Mouse (Mus musculus): ENCODE measurements around the gene Tmco3. TPM values are rescaled to one million over a fixed set of nuclear protein-coding genes. Genes with fewer than 3 reads are reported as not detected.

Tmco3 gene
- polyA plus RNA-seq, 1 experiment from 2014 or later = 37.2 TPM

DNA sequence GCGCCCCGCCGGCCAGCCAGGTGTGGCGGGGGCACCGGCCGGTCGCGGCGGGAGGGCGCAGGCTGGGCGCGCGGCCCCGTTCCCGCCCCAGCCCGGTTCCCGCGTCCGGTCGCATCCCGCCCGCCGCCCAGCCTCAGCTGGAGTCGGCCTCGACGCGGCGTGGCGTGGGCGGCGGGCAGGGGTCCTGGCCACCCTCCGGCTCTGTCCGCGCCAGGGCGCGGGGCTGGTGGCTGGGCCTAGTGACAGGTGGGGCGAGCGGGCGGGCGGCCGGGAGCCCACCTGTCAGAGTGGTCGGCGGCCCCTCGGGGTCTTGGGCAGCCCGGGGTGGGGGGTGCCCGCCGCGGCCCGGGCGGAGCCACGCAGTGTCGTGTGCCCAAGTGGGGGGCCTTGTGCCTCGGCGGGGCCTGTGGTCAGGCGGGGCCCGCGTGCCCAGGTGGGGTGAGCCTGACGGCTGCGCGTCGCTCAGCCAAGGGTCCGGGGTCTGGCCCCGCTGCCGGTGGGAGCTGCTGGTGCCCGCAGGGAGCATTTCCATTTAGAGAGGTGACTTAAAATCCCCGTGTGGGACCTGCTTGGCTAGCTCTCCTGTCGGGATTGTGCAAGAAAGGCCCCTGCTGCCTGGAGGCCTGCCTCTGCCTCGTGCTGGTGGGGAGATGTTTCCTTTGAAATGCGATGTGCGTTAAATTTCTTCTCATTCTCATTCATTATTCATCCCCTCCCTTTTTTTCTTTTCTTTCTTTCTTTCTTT is 51.1 kb downstream of the Tmco3 start:
- 0% methylated on average over 49 of the region's 70 CpGs for WGBS
- Histone ChIP-seq H3K36me3 (ENCODE audit: control insufficient read depth, insufficient read depth, low read length) (peaks cover 41% of the 10 kb centered on the region), H3K4me1 (ENCODE audit: control insufficient read depth in 2 of 2, insufficient read depth in 2 of 2, low read length in 2 of 2) (peaks cover 4 to 14% of the 10 kb centered on the region in 2 experiments), H3K27ac (replicated peaks in 1 of 2; ENCODE audit: control insufficient read depth in 1 of 2, insufficient read depth in 1 of 2, low read depth in 2 of 2, low read length in 2 of 2) (peak overlapping the region in 1 of 2 experiments; percentile 75; a peak in 2 of 4 replicates), H3K9me3 (ENCODE audit: control insufficient read depth, low read length) (no peaks in the 10 kb centered on the region), H3K27me3 (ENCODE audit: control insufficient read depth, insufficient read depth, low read length) (no peaks in the 10 kb centered on the region), H3K9ac (ENCODE audit: low read length) (peak overlapping the region; percentile 97), H3K4me3 (ENCODE audit: control insufficient read depth in 1 of 2, insufficient read depth in 1 of 2, low read depth in 1 of 2, low read length in 2 of 2) (peak overlapping the region; percentile 81 to 86), H3K4me2 (ENCODE audit: low read length) (peak overlapping the region; percentile 93)
- ATAC-seq (ENCODE audit: insufficient number of reproducible peaks, insufficient read depth, low FRiP score, low read depth) = peak; percentile 45

- Histone ChIP-seq H3K36me3 (ENCODE audit: control insufficient read depth, insufficient read depth, low read length) (peaks cover 47% of the 10 kb centered on the region), H3K4me1 (ENCODE audit: control insufficient read depth in 2 of 2, insufficient read depth in 2 of 2, low read length in 2 of 2) (peaks cover 4 to 14% of the 10 kb centered on the region in 2 experiments), H3K9ac (ENCODE audit: low read length) (peak overlapping the region; percentile 97), H3K4me2 (ENCODE audit: low read length) (peak overlapping the region; percentile 93), H3K27me3 (ENCODE audit: control insufficient read depth, insufficient read depth, low read length) (no peaks in the 10 kb centered on the region), H3K27ac (replicated peaks in 1 of 2; ENCODE audit: control insufficient read depth in 1 of 2, insufficient read depth in 1 of 2, low read depth in 2 of 2, low read length in 2 of 2) (no peak overlapping the region), H3K9me3 (ENCODE audit: control insufficient read depth, low read length) (no peaks in the 10 kb centered on the region), H3K4me3 (ENCODE audit: control insufficient read depth in 1 of 2, insufficient read depth in 1 of 2, low read depth in 1 of 2, low read length in 2 of 2) (peak overlapping the region; percentile 81 to 86)
- no peak for ATAC-seq (ENCODE audit: insufficient number of reproducible peaks, insufficient read depth, low FRiP score, low read depth)
- 13% methylated on average over 11 of the region's 11 CpGs for WGBS
Observed at GRCm38 (mm10) chr8:13339646-13339990, 51.6 kb downstream of the Tmco3 start.

DNA sequence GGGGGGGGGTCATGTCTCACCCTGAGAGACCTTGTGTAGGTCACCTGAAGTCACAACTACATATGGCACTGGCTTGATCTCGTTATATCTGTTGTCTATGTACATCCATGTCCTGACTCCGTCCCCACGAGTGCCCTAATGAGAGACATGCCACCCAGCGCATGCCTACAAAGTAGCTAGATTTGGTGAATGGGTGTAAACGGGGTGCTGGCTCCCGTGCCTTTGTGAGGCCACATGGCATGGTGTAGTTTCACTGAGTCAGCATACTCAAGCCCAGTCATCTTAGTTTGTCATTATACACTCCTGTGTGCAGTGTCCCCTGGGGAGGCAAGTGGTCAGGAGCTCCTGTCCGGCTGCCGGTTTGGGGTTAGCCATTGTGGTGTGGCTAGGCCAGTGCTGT is 52.7 kb downstream of the Tmco3 start:
- Histone ChIP-seq H3K27me3 (ENCODE audit: control insufficient read depth, insufficient read depth, low read length) (no peaks in the 10 kb centered on the region), H3K4me2 (ENCODE audit: low read length) (no peak overlapping the region), H3K9me3 (ENCODE audit: control insufficient read depth, low read length) (no peaks in the 10 kb centered on the region), H3K4me3 (ENCODE audit: control insufficient read depth in 1 of 2, insufficient read depth in 1 of 2, low read depth in 1 of 2, low read length in 2 of 2) (no peak overlapping the region), H3K27ac (replicated peaks in 1 of 2; ENCODE audit: control insufficient read depth in 1 of 2, insufficient read depth in 1 of 2, low read depth in 2 of 2, low read length in 2 of 2) (no peak overlapping the region), H3K9ac (ENCODE audit: low read length) (peak overlapping the region; percentile 97; the same call in 1 of the 2 replicates), H3K36me3 (ENCODE audit: control insufficient read depth, insufficient read depth, low read length) (peaks cover 57% of the 10 kb centered on the region), H3K4me1 (ENCODE audit: control insufficient read depth in 2 of 2, insufficient read depth in 2 of 2, low read length in 2 of 2) (peaks cover 4 to 14% of the 10 kb centered on the region in 2 experiments)
- no peak for ATAC-seq (ENCODE audit: insufficient number of reproducible peaks, insufficient read depth, low FRiP score, low read depth)
- 87% methylated on average over 8 of the region's 8 CpGs for WGBS

GRCm38 (mm10) chr8:13342340-13342739 is 54.4 kb downstream of the Tmco3 start:
- H3K9me3 ChIP-seq (ENCODE audit: control insufficient read depth, low read length) = no peaks in the 10 kb centered on the region
- H3K36me3 ChIP-seq (ENCODE audit: control insufficient read depth, insufficient read depth, low read length) = peaks cover 72% of the 10 kb centered on the region
- no peak for ATAC-seq (ENCODE audit: insufficient number of reproducible peaks, insufficient read depth, low FRiP score, low read depth)
- no peaks in the 10 kb centered on the region for H3K27me3 ChIP-seq (ENCODE audit: control insufficient read depth, insufficient read depth, low read length)
- no peak overlapping the region for H3K4me2 ChIP-seq (ENCODE audit: low read length)
- peaks cover 4 to 14% of the 10 kb centered on the region in 2 experiments for H3K4me1 ChIP-seq (ENCODE audit: control insufficient read depth in 2 of 2, insufficient read depth in 2 of 2, low read length in 2 of 2)
- H3K9ac ChIP-seq (ENCODE audit: low read length) = no peak overlapping the region
- H3K4me3 ChIP-seq (ENCODE audit: control insufficient read depth in 1 of 2, insufficient read depth in 1 of 2, low read depth in 1 of 2, low read length in 2 of 2) = no peak overlapping the region
- no peak overlapping the region for H3K27ac ChIP-seq (replicated peaks in 1 of 2; ENCODE audit: control insufficient read depth in 1 of 2, insufficient read depth in 1 of 2, low read depth in 2 of 2, low read length in 2 of 2)
- 60% methylated on average over 2 of the region's 2 CpGs for WGBS

DNA sequence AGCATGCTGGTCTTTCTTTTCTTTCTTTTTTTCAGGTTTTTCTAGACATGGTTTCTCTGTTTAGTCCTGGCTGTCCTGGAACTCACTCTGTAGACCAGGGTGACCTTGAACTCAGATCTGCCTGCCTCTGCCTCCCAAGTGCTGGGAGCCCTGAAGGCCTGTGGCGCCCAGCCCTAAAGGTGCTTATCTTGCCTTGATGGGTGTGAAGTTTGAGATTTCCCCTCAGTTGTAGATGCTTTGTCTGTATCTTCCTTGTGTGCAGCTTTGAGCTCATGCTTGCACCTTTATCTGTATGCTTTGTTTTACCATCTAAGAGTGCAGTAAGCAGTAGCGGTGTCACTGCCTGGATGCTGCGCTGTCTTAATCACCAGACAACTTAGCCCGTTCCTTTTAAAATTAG is 55.1 kb downstream of the Tmco3 start:
- ATAC-seq (ENCODE audit: insufficient number of reproducible peaks, insufficient read depth, low FRiP score, low read depth) = no peak
- Histone ChIP-seq H3K4me1 (ENCODE audit: control insufficient read depth in 2 of 2, insufficient read depth in 2 of 2, low read length in 2 of 2) (peaks cover 3 to 12% of the 10 kb centered on the region in 2 experiments), H3K4me2 (ENCODE audit: low read length) (no peak overlapping the region), H3K27me3 (ENCODE audit: control insufficient read depth, insufficient read depth, low read length) (no peaks in the 10 kb centered on the region), H3K9ac (ENCODE audit: low read length) (no peak overlapping the region), H3K4me3 (ENCODE audit: control insufficient read depth in 1 of 2, insufficient read depth in 1 of 2, low read depth in 1 of 2, low read length in 2 of 2) (no peak overlapping the region), H3K36me3 (ENCODE audit: control insufficient read depth, insufficient read depth, low read length) (peaks cover 80% of the 10 kb centered on the region), H3K9me3 (ENCODE audit: control insufficient read depth, low read length) (no peaks in the 10 kb centered on the region), H3K27ac (replicated peaks in 1 of 2; ENCODE audit: control insufficient read depth in 1 of 2, insufficient read depth in 1 of 2, low read depth in 2 of 2, low read length in 2 of 2) (no peak overlapping the region)
- 81% methylated on average over 4 of the region's 4 CpGs for WGBS

DNA sequence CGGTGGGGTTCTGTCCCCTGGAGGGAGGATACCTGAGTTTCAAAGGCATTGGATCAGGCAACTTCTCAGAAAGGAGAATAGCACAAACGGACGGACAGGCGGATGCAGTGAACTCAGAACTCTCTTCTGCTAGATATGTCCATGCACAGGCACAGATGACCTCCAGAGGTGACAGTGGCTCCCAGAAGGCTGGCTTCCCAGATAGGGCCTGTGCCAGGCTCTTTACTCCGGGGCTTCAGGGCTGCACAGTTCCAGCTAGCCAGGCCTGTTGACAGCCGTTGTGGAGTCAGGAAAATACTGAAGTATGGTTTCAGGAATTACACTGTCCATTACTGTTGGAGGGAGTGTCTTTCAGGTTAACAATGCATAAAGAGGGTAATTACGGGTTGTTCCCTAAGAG is 62.1 kb downstream of the Tmco3 start:
- no peak overlapping the region for H3K4me2 ChIP-seq (ENCODE audit: low read length)
- no peak overlapping the region; the same call in 1 of the 2 replicates for H3K9ac ChIP-seq (ENCODE audit: low read length)
- H3K27me3 ChIP-seq (ENCODE audit: control insufficient read depth, insufficient read depth, low read length) = no peaks in the 10 kb centered on the region
- H3K4me3 ChIP-seq (ENCODE audit: control insufficient read depth in 1 of 2, insufficient read depth in 1 of 2, low read depth in 1 of 2, low read length in 2 of 2) = no peak overlapping the region
- peaks cover 95% of the 10 kb centered on the region for H3K36me3 ChIP-seq (ENCODE audit: control insufficient read depth, insufficient read depth, low read length)
- ATAC-seq (ENCODE audit: insufficient number of reproducible peaks, insufficient read depth, low FRiP score, low read depth) = no peak
- H3K4me1 ChIP-seq (ENCODE audit: control insufficient read depth in 2 of 2, insufficient read depth in 2 of 2, low read length in 2 of 2) = peaks cover 13 to 26% of the 10 kb centered on the region in 2 experiments
- peak overlapping the region in 1 of 2 experiments; percentile 31; a peak in 1 of 4 replicates for H3K27ac ChIP-seq (replicated peaks in 1 of 2; ENCODE audit: control insufficient read depth in 1 of 2, insufficient read depth in 1 of 2, low read depth in 2 of 2, low read length in 2 of 2)
- whole genome bisulfite sequencing = 60% methylated on average over 7 of the region's 7 CpGs
- no peaks in the 10 kb centered on the region for H3K9me3 ChIP-seq (ENCODE audit: control insufficient read depth, low read length)

DNA sequence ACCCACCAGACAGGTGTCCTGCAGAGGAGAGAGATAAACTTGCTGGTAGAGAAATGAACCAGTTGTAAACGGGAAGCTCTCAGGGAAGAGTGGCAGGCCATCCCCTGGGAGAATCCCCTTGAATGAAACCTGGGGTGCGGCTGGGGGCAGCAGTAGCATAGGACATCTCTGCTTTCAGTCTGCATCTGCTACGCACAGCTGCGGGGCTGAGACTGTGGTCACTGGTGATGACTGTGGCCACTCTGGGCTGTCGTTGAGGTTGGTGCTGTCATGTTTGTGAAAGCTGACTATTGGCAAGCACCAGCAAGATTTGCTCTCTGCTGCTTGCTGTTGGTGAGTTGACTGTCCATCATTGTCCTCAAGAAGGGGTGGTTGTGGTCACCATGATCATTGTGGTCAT is 63.6 kb downstream of the Tmco3 start:
- H3K36me3 ChIP-seq (ENCODE audit: control insufficient read depth, insufficient read depth, low read length) = peaks cover 97% of the 10 kb centered on the region
- H3K9ac ChIP-seq (ENCODE audit: low read length) = no peak overlapping the region
- H3K27me3 ChIP-seq (ENCODE audit: control insufficient read depth, insufficient read depth, low read length) = no peaks in the 10 kb centered on the region
- peaks cover 13 to 26% of the 10 kb centered on the region in 2 experiments for H3K4me1 ChIP-seq (ENCODE audit: control insufficient read depth in 2 of 2, insufficient read depth in 2 of 2, low read length in 2 of 2)
- no peak overlapping the region for H3K4me3 ChIP-seq (ENCODE audit: control insufficient read depth in 1 of 2, insufficient read depth in 1 of 2, low read depth in 1 of 2, low read length in 2 of 2)
- WGBS = 76% methylated on average over 5 of the region's 5 CpGs
- no peak overlapping the region for H3K27ac ChIP-seq (replicated peaks in 1 of 2; ENCODE audit: control insufficient read depth in 1 of 2, insufficient read depth in 1 of 2, low read depth in 2 of 2, low read length in 2 of 2)
- H3K9me3 ChIP-seq (ENCODE audit: control insufficient read depth, low read length) = no peaks in the 10 kb centered on the region
- H3K4me2 ChIP-seq (ENCODE audit: low read length) = no peak overlapping the region
- ATAC-seq (ENCODE audit: insufficient number of reproducible peaks, insufficient read depth, low FRiP score, low read depth) = no peak

DNA sequence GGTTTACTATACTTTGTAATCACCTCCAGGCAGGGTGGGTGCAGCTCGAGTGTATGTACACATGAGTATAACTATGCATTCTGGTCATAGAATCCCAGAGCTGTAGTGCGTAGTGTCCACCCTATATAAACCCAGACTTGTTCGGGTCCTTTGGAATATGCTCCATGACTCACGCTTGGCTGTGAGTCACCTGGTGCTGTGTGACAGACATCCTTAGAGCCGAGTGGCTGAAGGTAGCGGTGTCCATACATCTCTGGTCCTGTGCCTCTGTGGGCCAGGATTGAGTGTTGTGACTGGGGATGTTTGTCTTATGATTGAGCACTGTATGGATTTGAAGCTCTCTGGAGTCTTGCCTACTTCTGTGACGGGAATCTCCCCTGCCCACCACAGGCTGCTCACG is 64.6 kb downstream of the Tmco3 start:
- 80% methylated on average over 8 of the region's 8 CpGs for WGBS
- H3K27ac ChIP-seq (replicated peaks in 1 of 2; ENCODE audit: control insufficient read depth in 1 of 2, insufficient read depth in 1 of 2, low read depth in 2 of 2, low read length in 2 of 2) = no peak overlapping the region

More for the DNA sequence above, 64.6 kb downstream of the Tmco3 start:
- Histone ChIP-seq H3K36me3 (ENCODE audit: control insufficient read depth, insufficient read depth, low read length) (peaks cover 97% of the 10 kb centered on the region), H3K4me2 (ENCODE audit: low read length) (no peak overlapping the region), H3K9ac (ENCODE audit: low read length) (no peak overlapping the region), H3K9me3 (ENCODE audit: control insufficient read depth, low read length) (no peaks in the 10 kb centered on the region), H3K4me3 (ENCODE audit: control insufficient read depth in 1 of 2, insufficient read depth in 1 of 2, low read depth in 1 of 2, low read length in 2 of 2) (no peak overlapping the region), H3K27me3 (ENCODE audit: control insufficient read depth, insufficient read depth, low read length) (no peaks in the 10 kb centered on the region), H3K4me1 (ENCODE audit: control insufficient read depth in 2 of 2, insufficient read depth in 2 of 2, low read length in 2 of 2) (peaks cover 13 to 26% of the 10 kb centered on the region in 2 experiments)
- ATAC-seq (ENCODE audit: insufficient number of reproducible peaks, insufficient read depth, low FRiP score, low read depth) = no peak
